Mouse (Mus musculus) MEL (cell line): ENCODE measurements around the gene Nt5c2. TPM values are rescaled to one million over a fixed set of nuclear protein-coding genes. Genes with fewer than 3 reads are reported as not detected.

Experiments
- DNase-seq: peaks from one replicate; pipeline ENCODE4 v3.0.0; 2011; ENCODE audit warnings: low read depth, low spot score
- H3K27ac ChIP-seq: 2 replicates; pipeline ENCODE4 v1.5.1; 2012; ENCODE audit warnings: low read depth, mild to moderate bottlenecking, control low read depth, low read length, moderate library complexity; ENCODE audit not compliant: control insufficient read depth
- H3K27me3 ChIP-seq, 2 experiments: fragments of 150-350 bp in 1 of 2; sonication (generic) in 1 of 2; 2 replicates each; pipeline ENCODE4 v1.6.1; 2012; ENCODE audit warnings: low read length in 2 of 2, mild to moderate bottlenecking in 2 of 2, improper control_type of control experiment in 1 of 2, moderate library complexity in 1 of 2; ENCODE audit not compliant: insufficient read depth in 2 of 2, control insufficient read depth in 1 of 2
- H3K36me3 ChIP-seq, 2 experiments: 2 replicates each; pipeline ENCODE4 v1.6.1; 2012 to 2014; ENCODE audit warnings: low read length in 2 of 2, improper control_type of control experiment in 1 of 2, inconsistent platforms in 1 of 2, mild to moderate bottlenecking in 1 of 2; ENCODE audit not compliant: insufficient read depth in 2 of 2, control insufficient read depth in 1 of 2
- H3K4me1 ChIP-seq, 2 experiments: fragments of 150-350 bp in 1 of 2; sonication (generic) in 1 of 2; 2 replicates each; pipeline ENCODE4 v1.6.1; 2012; ENCODE audit warnings: low read length in 2 of 2, improper control_type of control experiment in 1 of 2, mild to moderate bottlenecking in 1 of 2; ENCODE audit not compliant: insufficient read depth in 2 of 2, control insufficient read depth in 1 of 2
- H3K4me3 ChIP-seq, 2 experiments: fragments of 150-350 bp in 1 of 2; sonication (generic) in 1 of 2; 2 replicates each; pipeline ENCODE4 v1.5.1; 2012; ENCODE audit warnings: low read depth in 2 of 2, low read length in 2 of 2, mild to moderate bottlenecking in 2 of 2, moderate library complexity in 2 of 2, control low read depth in 1 of 2, improper control_type of control experiment in 1 of 2; ENCODE audit not compliant: control insufficient read depth in 1 of 2, insufficient read depth in 1 of 2
- H3K79me2 ChIP-seq: 2 replicates; pipeline ENCODE4 v1.6.1; 2012; ENCODE audit warnings: mild to moderate bottlenecking, low read length, moderate library complexity; ENCODE audit not compliant: control insufficient read depth, poor library complexity, insufficient read depth
- H3K9ac ChIP-seq: 2 replicates; pipeline ENCODE4 v1.6.1; 2012; ENCODE audit warnings: low read depth, mild to moderate bottlenecking, control low read depth, low read length, moderate library complexity; ENCODE audit not compliant: control insufficient read depth, poor library complexity, severe bottlenecking
- H3K9me3 ChIP-seq: fragments of 150-350 bp; sonication (generic); replicated peaks from 2 replicates; pipeline ENCODE4 v1.6.1; 2012; ENCODE audit warnings: mild to moderate bottlenecking, low read length, improper control_type of control experiment, moderate library complexity; ENCODE audit not compliant: insufficient read depth
- BHLHE40 ChIP-seq: IDR thresholded peaks from 2 replicates; pipeline ENCODE4 v1.6.1; 2012; ENCODE audit warnings: low read depth, mild to moderate bottlenecking, inconsistent platforms, low read length, improper control_type of control experiment, borderline replicate concordance
- CHD1 ChIP-seq: IDR thresholded peaks from 2 replicates; pipeline ENCODE4 v1.6.1; 2012; ENCODE audit warnings: low read depth, mild to moderate bottlenecking, inconsistent platforms, low read length, improper control_type of control experiment
- CHD2 ChIP-seq: IDR thresholded peaks from 2 replicates; pipeline ENCODE4 v1.6.1; 2011; ENCODE audit warnings: low read length, improper control_type of control experiment
- E2F4 ChIP-seq: IDR thresholded peaks from 2 replicates; pipeline ENCODE4 v1.6.1; 2011; ENCODE audit warnings: low read depth, low read length, improper control_type of control experiment, borderline replicate concordance
- ETS1 ChIP-seq: IDR thresholded peaks from 2 replicates; pipeline ENCODE4 v1.6.1; 2012; ENCODE audit warnings: low read depth, mild to moderate bottlenecking, inconsistent platforms, low read length, improper control_type of control experiment, moderate library complexity
- GABPA ChIP-seq: IDR thresholded peaks from 2 replicates; pipeline ENCODE4 v1.6.1; 2012; ENCODE audit warnings: low read depth, mild to moderate bottlenecking, inconsistent platforms, low read length, improper control_type of control experiment, moderate library complexity
- HCFC1 ChIP-seq: IDR thresholded peaks from 2 replicates; pipeline ENCODE4 v1.6.1; 2012; ENCODE audit warnings: low read depth, mild to moderate bottlenecking, inconsistent platforms, low read length, improper control_type of control experiment, moderate library complexity
- JUND ChIP-seq: IDR thresholded peaks from 2 replicates; pipeline ENCODE4 v1.6.1; 2011; ENCODE audit warnings: low read depth, mild to moderate bottlenecking, improper control_type of control experiment, low read length
- KAT2A ChIP-seq: conservative IDR thresholded peaks from 2 replicates; pipeline ENCODE4 v1.6.1; 2012; ENCODE audit warnings: low read depth, low read length, improper control_type of control experiment, inconsistent platforms
- MAFK ChIP-seq: IDR thresholded peaks from 2 replicates; pipeline ENCODE4 v1.6.1; 2011; ENCODE audit warnings: low read depth, mild to moderate bottlenecking, low read length, improper control_type of control experiment, borderline replicate concordance
- MAZ ChIP-seq: IDR thresholded peaks from 2 replicates; pipeline ENCODE4 v1.6.1; 2012; ENCODE audit warnings: low read depth, mild to moderate bottlenecking, inconsistent platforms, low read length, improper control_type of control experiment
- MEF2A ChIP-seq: IDR thresholded peaks from 2 replicates; pipeline ENCODE4 v1.6.1; 2014; ENCODE audit warnings: low read depth, mild to moderate bottlenecking, inconsistent platforms, low read length, improper control_type of control experiment; ENCODE audit not compliant: poor library complexity, insufficient replicate concordance, severe bottlenecking; ENCODE audit errors: extremely low read depth
- MXI1 ChIP-seq: IDR thresholded peaks from 2 replicates; pipeline ENCODE4 v1.6.1; 2011; ENCODE audit warnings: mild to moderate bottlenecking, low read depth, low read length, improper control_type of control experiment
- NELFE ChIP-seq: IDR thresholded peaks from 2 replicates; pipeline ENCODE4 v1.6.1; 2011; ENCODE audit warnings: low read depth, low read length, improper control_type of control experiment
- POLR2A ChIP-seq, 2 experiments: IDR thresholded peaks; 2 replicates each; pipeline ENCODE4 v1.6.1; 2011 to 2012; ENCODE audit warnings: low read length in 2 of 2, mild to moderate bottlenecking in 2 of 2, control low read depth in 1 of 2, improper control_type of control experiment in 1 of 2, low read depth in 1 of 2, moderate library complexity in 1 of 2; ENCODE audit not compliant: control insufficient read depth in 1 of 2, insufficient read depth in 1 of 2, poor library complexity in 1 of 2
- POLR2AphosphoS2 ChIP-seq: IDR thresholded peaks from 2 replicates; pipeline ENCODE4 v1.6.1; 2011; ENCODE audit warnings: low read length, improper control_type of control experiment
- POLR2AphosphoS5 ChIP-seq: IDR thresholded peaks from 2 replicates; pipeline ENCODE4 v1.6.1; 2012; ENCODE audit warnings: low read depth, borderline replicate concordance, mild to moderate bottlenecking, inconsistent platforms, low read length, moderate library complexity, mixed read lengths
- RAD21 ChIP-seq: IDR thresholded peaks from 2 replicates; pipeline ENCODE4 v1.6.1; 2011; ENCODE audit warnings: mild to moderate bottlenecking, low read depth, low read length, improper control_type of control experiment
- RCOR1 ChIP-seq: IDR thresholded peaks from 2 replicates; pipeline ENCODE4 v1.6.1; 2012; ENCODE audit warnings: low read depth, mild to moderate bottlenecking, inconsistent platforms, low read length, improper control_type of control experiment
- SIN3A ChIP-seq: IDR thresholded peaks from 2 replicates; pipeline ENCODE4 v1.6.1; 2012; ENCODE audit warnings: low read length, improper control_type of control experiment, inconsistent platforms
- TCF12 ChIP-seq: IDR thresholded peaks from 2 replicates; pipeline ENCODE4 v1.6.1; 2014; ENCODE audit warnings: low read depth, mild to moderate bottlenecking, inconsistent platforms, low read length, improper control_type of control experiment, moderate library complexity
- USF1 ChIP-seq: IDR thresholded peaks from 2 replicates; pipeline ENCODE4 v1.6.1; 2014; ENCODE audit warnings: low read depth, mild to moderate bottlenecking, inconsistent platforms, low read length, improper control_type of control experiment, moderate library complexity
- USF2 ChIP-seq, 2 experiments: IDR thresholded peaks; 2 replicates each; pipeline ENCODE4 v1.6.1; 2011 to 2012; ENCODE audit warnings: improper control_type of control experiment in 2 of 2, low read length in 2 of 2, borderline replicate concordance in 1 of 2, inconsistent platforms in 1 of 2, low read depth in 1 of 2, mild to moderate bottlenecking in 1 of 2; ENCODE audit not compliant: insufficient read depth in 1 of 2
- ZMIZ1 ChIP-seq: IDR thresholded peaks from 2 replicates; pipeline ENCODE4 v1.6.1; 2012; ENCODE audit warnings: low read depth, mild to moderate bottlenecking, inconsistent platforms, low read length, improper control_type of control experiment, moderate library complexity
- ZNF384 ChIP-seq: IDR thresholded peaks from 2 replicates; pipeline ENCODE4 v1.6.1; 2012; ENCODE audit warnings: low read depth, mild to moderate bottlenecking, inconsistent platforms, low read length, improper control_type of control experiment
- polyA plus RNA-seq, 2 experiments: library from polyadenylated mRNA; stranded (reverse) in 1 of 2; unstranded in 1 of 2; fragments of >175 nt in 1 of 2; fragments of >200 nt in 1 of 2; gene quantifications; 2 replicates each; pipeline versions ENCODE4 v1.2.1 to v1.2.4; 2012; ENCODE audit warnings: low replicate concordance in 2 of 2, low read depth in 1 of 2; ENCODE audit not compliant: insufficient read length in 2 of 2, insufficient read depth in 1 of 2, missing spikeins in 1 of 2
- total RNA-seq: library from RNA; depleted of rRNA; stranded (reverse); fragments of 300-350 nt; gene quantifications from 2 replicates; pipeline ENCODE4 v1.2.3, GENCODE M21; 2012

Nt5c2 gene
- total and polyA plus RNA-seq, 3 experiments: 64.6 to 455 (median 147) TPM

GRCm38 (mm10) chr19:46967861-46968260 is 47.1 kb downstream of the Nt5c2 start:
- no peak overlapping the region for H3K27ac ChIP-seq
- no peaks in the 10 kb centered on the region for H3K9me3 ChIP-seq
- peaks cover 19 to 26% of the 10 kb centered on the region in 2 experiments for H3K4me1 ChIP-seq
- H3K9ac ChIP-seq: no peak overlapping the region
- DNase-seq: no peak
- peaks cover 0 to 16% of the 10 kb centered on the region in 2 experiments; a peak in 2 of 4 replicates for H3K36me3 ChIP-seq
- TF ChIP-seq MEF2A (no peak), ETS1 (no peak), TCF12 (no peak), RAD21 (no peak), ZMIZ1 (no peak), HCFC1 (no peak), NELFE (no peak), JUND (no peak), RCOR1 (no peak), MXI1 (no peak), USF2 (IDR thresholded peaks at IDR 0.05; ENCODE audit: borderline replicate concordance in 1 of 2, insufficient read depth in 1 of 2, low read depth in 1 of 2, low read length in 2 of 2) (no peak), POLR2AphosphoS5 (no peak), GABPA (no peak), USF1 (no peak), POLR2A (IDR thresholded peaks at IDR 0.05; ENCODE audit: control insufficient read depth in 1 of 2, insufficient read depth in 1 of 2, low read depth in 1 of 2, low read length in 2 of 2, poor library complexity in 1 of 2) (no peak), CHD2 (no peak), CHD1 (no peak), POLR2AphosphoS2 (no peak), BHLHE40 (no peak)
- TF ChIP-seq, all 39 proteins: peak for 0
- no peaks in the 10 kb centered on the region for H3K27me3 ChIP-seq
- H3K4me3 ChIP-seq: no peak overlapping the region
- no peaks in the 10 kb centered on the region for H3K79me2 ChIP-seq

- TF ChIP-seq NELFE (no peak), RAD21 (no peak), KAT2A (no peak), MAFK (no peak), ZNF384 (no peak), MAZ (no peak), E2F4 (no peak), SIN3A (no peak)
- Histone ChIP-seq H3K27me3 (no peaks in the 10 kb centered on the region), H3K4me3 (no peak overlapping the region), H3K79me2 (peaks cover 5% of the 10 kb centered on the region), H3K4me1 (peaks cover 18 to 25% of the 10 kb centered on the region in 2 experiments), H3K36me3 (peaks cover 0 to 17% of the 10 kb centered on the region in 2 experiments; a peak in 2 of 4 replicates), H3K9ac (no peak overlapping the region), H3K27ac (no peak overlapping the region), H3K9me3 (no peaks in the 10 kb centered on the region)
- no peak for DNase-seq
Measured at GRCm38 (mm10) chr19:46966330-46966729, 48.6 kb downstream of the Nt5c2 start.
